Mouse (Mus musculus): Measurements from ENCODE around the gene Pde6b. TPM values are rescaled to one million over a fixed set of nuclear protein-coding genes. Genes with fewer than 3 reads are reported as not detected.

Pde6b gene
- polyA plus RNA-seq (2012; rRNA removed; ENCODE audit: low replicate concordance) = not detected in 2 replicates

GRCm38 (mm10) chr5:108388201-108388600, at the start of gene Pde6b:
TSS of gene Pde6b (plus strand) at chr5:108388391.

GRCm38 (mm10) chr5:108367871-108368332, 20.3 kb upstream of the Pde6b start, which contains the start of gene Gm42517:
TSS of gene Gm42517 (minus strand) at chr5:108367922.

GRCm38 (mm10) chr5:108433804-108434587, 45.8 kb downstream of the Pde6b start, which contains the start of gene Atp5k:
TSS of gene Atp5k (minus strand) at chr5:108434448.

GRCm38 (mm10) chr5:108448785-108449668, 60.8 kb downstream of the Pde6b start, which contains the start of gene Mfsd7a:
TSS of gene Mfsd7a (minus strand) at chr5:108448891.

GRCm38 (mm10) chr5:108461082-108462065, 73.2 kb downstream of the Pde6b start, which contains the start of gene Pcgf3:
TSS of gene Pcgf3 (plus strand) at chr5:108461232.

Other genes with a start within 250 kb of the Pde6b start
- gene Dr1, start 119.5 kb upstream of the Pde6b start, polyA plus RNA-seq (2012; rRNA removed; ENCODE audit: low replicate concordance) = 10.6 and 12.5 TPM in 2 replicates
- 3.5 and 4.2 TPM in 2 replicates for gene Pigg, start 75.8 kb upstream of the Pde6b start, polyA plus RNA-seq (2012; rRNA removed; ENCODE audit: low replicate concordance)
- gene Gm42517, start 20.5 kb upstream of the Pde6b start, polyA plus RNA-seq (2012; rRNA removed; ENCODE audit: low replicate concordance) = 0.60 and 1.6 TPM in 2 replicates
- 53.7 and 61.7 TPM in 2 replicates for gene Atp5k, start 46.1 kb downstream of the Pde6b start, polyA plus RNA-seq (2012; rRNA removed; ENCODE audit: low replicate concordance)
- 5.6 and 8.4 TPM in 2 replicates for gene Mfsd7a, start 60.5 kb downstream of the Pde6b start, polyA plus RNA-seq (2012; rRNA removed; ENCODE audit: low replicate concordance)
- 4.3 and 7.0 TPM in 2 replicates for gene Pcgf3, start 72.8 kb downstream of the Pde6b start, polyA plus RNA-seq (2012; rRNA removed; ENCODE audit: low replicate concordance)
- 0.23 and 0.49 TPM in 2 replicates for gene Cplx1, start 161.6 kb downstream of the Pde6b start, polyA plus RNA-seq (2012; rRNA removed; ENCODE audit: low replicate concordance)
- 93.5 and 109 TPM in 2 replicates for gene Gak, start 241.4 kb downstream of the Pde6b start, polyA plus RNA-seq (2012; rRNA removed; ENCODE audit: low replicate concordance)
- 29.2 and 29.5 TPM in 2 replicates for gene Tmem175, start 241.4 kb downstream of the Pde6b start, polyA plus RNA-seq (2012; rRNA removed; ENCODE audit: low replicate concordance)